Mouse (Mus musculus) CH12.LX (cell line): ENCODE measurements around the gene Ptprr.

Experiments
- CTCF ChIP-seq, 2 experiments: IDR thresholded peaks in 1 of 2; conservative IDR thresholded peaks in 1 of 2; 2 replicates each; pipeline ENCODE4 v1.5.1; 2011 to 2012; ENCODE audit warnings: low read depth in 2 of 2, low read length in 2 of 2, improper control_type of control experiment in 1 of 2, inconsistent platforms in 1 of 2, mild to moderate bottlenecking in 1 of 2, moderate library complexity in 1 of 2
- JUN ChIP-seq: IDR thresholded peaks from 2 replicates; pipeline ENCODE4 v1.6.1; 2011; ENCODE audit warnings: low read depth, mild to moderate bottlenecking, low read length, improper control_type of control experiment, moderate library complexity; ENCODE audit not compliant: insufficient read depth
- POLR2A ChIP-seq: IDR thresholded peaks from 2 replicates; pipeline ENCODE4 v1.6.1; 2011; ENCODE audit warnings: low read depth, mild to moderate bottlenecking, improper control_type of control experiment, low read length
- RCOR1 ChIP-seq: conservative IDR thresholded peaks from 2 replicates; pipeline ENCODE4 v1.6.1; 2012; ENCODE audit warnings: low read depth, mild to moderate bottlenecking, inconsistent platforms, low read length, improper control_type of control experiment

DNA sequence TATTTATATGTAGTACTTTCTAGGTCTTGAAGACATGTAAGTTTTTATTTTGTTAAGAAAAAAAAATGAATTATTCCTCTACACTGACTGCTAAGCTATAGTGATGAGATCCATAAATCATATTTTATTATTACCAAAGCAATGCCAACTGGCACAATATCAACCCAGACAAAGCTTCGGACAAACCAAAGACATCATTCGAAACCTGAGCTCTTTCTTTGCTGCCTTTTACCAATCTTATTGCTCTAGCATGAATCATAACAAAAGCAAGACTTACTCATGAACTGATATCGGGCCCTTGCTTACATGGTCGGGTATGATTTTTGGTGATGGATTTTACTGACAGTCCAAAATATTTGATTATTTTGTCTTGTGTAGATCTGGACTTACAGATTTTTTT, 286.3 kb downstream of the Ptprr start:
- no peak for TF ChIP-seq POLR2A
- no peak for TF ChIP-seq RCOR1
- no peak for TF ChIP-seq CTCF (conservative IDR thresholded peaks at IDR 0.05 in 1 of 2, IDR thresholded peaks at IDR 0.05 in 1 of 2; ENCODE audit: low read depth in 2 of 2, low read length in 2 of 2)
- no peak for TF ChIP-seq JUN
